15 mouse cellular contexts compared by ENCODE assay signal in the genomic region with DNA sequence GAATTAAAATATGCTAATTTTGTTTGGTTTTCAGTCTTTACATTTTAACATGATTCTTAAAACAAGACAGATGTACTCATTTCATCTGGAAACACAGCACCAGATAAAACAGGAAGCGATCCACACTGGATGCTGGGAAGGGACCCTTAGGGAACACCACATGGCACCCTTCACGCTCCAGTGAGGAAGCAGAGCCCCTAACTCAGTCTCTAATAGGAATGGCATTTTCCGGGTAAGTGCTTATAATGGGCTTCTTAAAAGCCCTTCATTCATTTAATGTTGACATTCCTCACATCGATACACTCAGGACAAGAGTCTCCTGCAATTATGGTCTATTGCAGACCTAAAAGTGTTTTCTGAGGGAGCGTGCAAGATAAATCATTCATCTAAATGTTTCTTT. TPM values are rescaled to one million over a fixed set of nuclear protein-coding genes. Genes with fewer than 3 reads are reported as not detected.
DNase-seq lines count a peak whose midpoint lies in the region; ATAC-seq lines count a peak whose summit lies in the region.
"Had no signal": no experiment of that assay in that cellular context is flagged by ENCODE, and none has a peak within 500 bp of the region (broad histone marks: within the 10 kb centered on the region; RNA-seq: fewer than 3 reads in every experiment).

No protein-coding gene starts in this region.

- ATAC-seq in kidney, embryonic 16.5 days (ENCODE audit: low FRiP score, low TSS enrichment): peak; percentile 23; the same call in 1 of the 2 replicates
- no peak for ATAC-seq in kidney, embryonic 14.5 days (ENCODE audit: low FRiP score, low TSS enrichment)
- peak; percentile 78 for ATAC-seq in forebrain, embryonic 14.5 days
- peak; percentile 59; the same call in 1 of the 2 replicates for ATAC-seq in midbrain, embryonic 15.5 days (replicated peaks)

- H3K27me3 ChIP-seq in kidney, embryonic 16.5 days (ENCODE audit: insufficient read depth, low read length): no peaks in the 10 kb centered on the region
- H3K27me3 ChIP-seq in kidney, embryonic 14.5 days (ENCODE audit: control insufficient read depth, insufficient read depth, low read length): no peaks in the 10 kb centered on the region
- no peaks in the 10 kb centered on the region for H3K27me3 ChIP-seq in forebrain, embryonic 14.5 days (replicated peaks; ENCODE audit: control insufficient read depth, insufficient read depth, low read length)
- no peaks in the 10 kb centered on the region for H3K27me3 ChIP-seq in midbrain, embryonic 15.5 days (replicated peaks)
- H3K27me3 ChIP-seq: heart, embryonic 12.5 days had no signal

- H3K36me3 ChIP-seq in kidney, embryonic 16.5 days (ENCODE audit: insufficient read depth, low read length): no peaks in the 10 kb centered on the region
- no peaks in the 10 kb centered on the region for H3K36me3 ChIP-seq in kidney, embryonic 14.5 days (ENCODE audit: control insufficient read depth, insufficient read depth, low read length)
- no peaks in the 10 kb centered on the region for H3K36me3 ChIP-seq in forebrain, embryonic 14.5 days (ENCODE audit: control insufficient read depth, insufficient read depth, low read length)
- H3K36me3 ChIP-seq in midbrain, embryonic 15.5 days (replicated peaks): no peaks in the 10 kb centered on the region

- WGBS in kidney, embryonic 16.5 days: 66% methylated on average over 5 of the region's 5 CpGs
- 67% methylated on average over 5 of the region's 5 CpGs for WGBS in kidney, embryonic 14.5 days
- WGBS in forebrain, embryonic 14.5 days: 31% methylated on average over 5 of the region's 5 CpGs
- 64% methylated on average over 5 of the region's 5 CpGs for WGBS in midbrain, embryonic 15.5 days

- no peak overlapping the region for H3K4me3 ChIP-seq in kidney, embryonic 16.5 days (ENCODE audit: low read length)
- H3K4me3 ChIP-seq in kidney, embryonic 14.5 days (ENCODE audit: low read length): no peak overlapping the region
- H3K4me3 ChIP-seq in forebrain, embryonic 14.5 days (ENCODE audit: low read depth, low read length): no peak overlapping the region
- H3K4me3 ChIP-seq in midbrain, embryonic 15.5 days: no peak overlapping the region
- H3K4me3 ChIP-seq: heart, embryonic 12.5 days had no signal

- H3K9ac ChIP-seq in kidney, embryonic 16.5 days (replicated peaks; ENCODE audit: low read length): no peak overlapping the region
- H3K9ac ChIP-seq in kidney, embryonic 14.5 days (ENCODE audit: low read depth, low read length): no peak overlapping the region
- no peak overlapping the region for H3K9ac ChIP-seq in forebrain, embryonic 14.5 days (ENCODE audit: low read length)
- H3K9ac ChIP-seq in midbrain, embryonic 15.5 days: no peak overlapping the region
- H3K9ac ChIP-seq: heart, embryonic 12.5 days had no signal

- H3K9me3 ChIP-seq in kidney, embryonic 16.5 days (ENCODE audit: low read length): no peaks in the 10 kb centered on the region
- no peaks in the 10 kb centered on the region for H3K9me3 ChIP-seq in kidney, embryonic 14.5 days (ENCODE audit: control insufficient read depth, low read length)
- no peaks in the 10 kb centered on the region for H3K9me3 ChIP-seq in forebrain, embryonic 14.5 days (replicated peaks; ENCODE audit: control insufficient read depth, low read length)
- no peaks in the 10 kb centered on the region for H3K9me3 ChIP-seq in midbrain, embryonic 15.5 days
- H3K9me3 ChIP-seq: G1E; heart, embryonic 12.5 days had no signal

- H3K4me1 ChIP-seq in kidney, embryonic 16.5 days (ENCODE audit: insufficient read depth, low read length): no peaks in the 10 kb centered on the region
- H3K4me1 ChIP-seq in kidney, embryonic 14.5 days (ENCODE audit: control insufficient read depth, insufficient read depth, low read length): no peaks in the 10 kb centered on the region
- no peaks in the 10 kb centered on the region for H3K4me1 ChIP-seq in forebrain, embryonic 14.5 days (ENCODE audit: control insufficient read depth, insufficient read depth, low read length)
- no peaks in the 10 kb centered on the region; the same call in 1 of the 2 replicates for H3K4me1 ChIP-seq in midbrain, embryonic 15.5 days

- H3K27ac ChIP-seq in kidney, embryonic 16.5 days (ENCODE audit: low read length): no peak overlapping the region
- no peak overlapping the region for H3K27ac ChIP-seq in kidney, embryonic 14.5 days (ENCODE audit: low read depth, low read length)
- H3K27ac ChIP-seq in forebrain, embryonic 14.5 days (ENCODE audit: low read depth, low read length): no peak overlapping the region
- no peak overlapping the region for H3K27ac ChIP-seq in midbrain, embryonic 15.5 days

- DNase-seq in MN1 (ENCODE audit: low spot score): peak; percentile 26
- peak; percentile 54 for DNase-seq in forebrain, embryonic 14.5 days (ENCODE audit: low spot score)
- DNase-seq in ovary, postnatal 36 days (ENCODE audit: low spot score): no peak
- no peak for DNase-seq in heart, adult 11 months
- DNase-seq: adrenal gland, postnatal 14 days; cerebellum, postnatal 25 days; gastrocnemius, postnatal 25 days; kidney, adult 8-10 months; liver; right cerebral cortex, postnatal 25 days had no signal

- no peak overlapping the region for H3K4me2 ChIP-seq in kidney, embryonic 16.5 days (replicated peaks; ENCODE audit: low read depth, low read length)
- no peak overlapping the region for H3K4me2 ChIP-seq in kidney, embryonic 14.5 days (replicated peaks; ENCODE audit: low read depth, low read length)
- no peak overlapping the region for H3K4me2 ChIP-seq in forebrain, embryonic 14.5 days (ENCODE audit: low read length)
- H3K4me2 ChIP-seq in midbrain, embryonic 15.5 days: no peak overlapping the region
- H3K4me2 ChIP-seq: heart, embryonic 12.5 days had no signal

RNA-seq across cellular contexts. Expression of gene Ncoa7, which starts 27.6 kb away (rescaled TPM):
- 16.9 and 17.5 TPM in 2 replicates for polyA plus RNA-seq in kidney, embryonic 16.5 days (2015; fragmentation: Nextera tagmentation; extraction: Ambion mirVana)
- polyA plus RNA-seq in kidney, embryonic 14.5 days (2014; fragmentation: Nextera tagmentation; extraction: Ambion mirVana): 16.8 and 19.1 TPM in 2 replicates
- 7.1 and 10.3 TPM in 2 replicates for polyA plus RNA-seq in forebrain, embryonic 14.5 days (2014; fragmentation: Nextera tagmentation; extraction: Ambion mirVana)
- 18.0 and 19.8 TPM in 2 replicates for polyA plus RNA-seq in midbrain, embryonic 15.5 days (2015; fragmentation: Nextera tagmentation; extraction: Ambion mirVana)

Comparison
In these comparisons a context has a peak if more than half of its experiments do, and no peak if none do; other contexts are left out.
1. DNase-seq: peak in MN1 (single experiment) and forebrain, embryonic 14.5 days (single experiment); none in ovary, postnatal 36 days (single experiment) and heart, adult 11 months (single experiment).